31 mouse cellular contexts compared by ENCODE assay signal in the genomic region with DNA sequence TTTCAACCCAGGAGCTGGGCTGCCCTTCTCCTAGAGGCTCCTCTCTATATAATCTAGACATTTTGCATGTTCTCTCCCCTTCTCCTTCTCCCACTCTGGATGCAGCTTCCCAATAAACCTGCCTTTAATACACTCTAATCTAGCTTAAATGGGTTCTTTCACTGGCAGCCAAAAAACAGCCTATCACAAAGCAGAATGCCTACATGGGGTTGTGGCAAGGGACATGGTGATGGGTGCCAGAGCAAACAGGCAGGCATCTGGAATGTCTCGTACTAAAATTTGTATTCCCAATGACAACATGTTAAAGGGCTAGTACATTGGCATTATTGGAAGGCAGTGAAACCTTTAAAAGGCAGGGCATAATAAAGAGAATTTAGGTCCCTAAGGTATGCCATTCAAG.
"Had no signal": no experiment of that assay in that cellular context is flagged by ENCODE, and none has a peak within 500 bp of the region (broad histone marks: within the 10 kb centered on the region; RNA-seq: fewer than 3 reads in every experiment).

No protein-coding gene starts in this region.

- DNase-seq: left cerebral cortex, postnatal 4 days; liver; liver, embryonic 13.5 days; liver, postnatal 0 days; lung, adult 18-20 months; lung, adult 2 months; lung, embryonic 14.5 days; lung, postnatal 10 days; lung, postnatal 14 days; lung, postnatal 36 days; lung, postnatal 4 days; midbrain, embryonic 14.5 days had no signal

- ATAC-seq: liver, postnatal 0 days; lung, postnatal 0 days; midbrain, embryonic 13.5 days; midbrain, embryonic 15.5 days; midbrain, embryonic 16.5 days had no signal

- H3K27me3 ChIP-seq: limb, embryonic 12.5 days; limb, embryonic 13.5 days; limb, embryonic 15.5 days; liver, embryonic 13.5 days; liver, embryonic 15.5 days; lung, embryonic 15.5 days; megakaryocyte, embryonic 14.5 days; midbrain, embryonic 12.5 days; midbrain, embryonic 13.5 days; midbrain, embryonic 15.5 days; neural tube, embryonic 12.5 days had no signal

- H3K4me2 ChIP-seq: limb, embryonic 12.5 days; limb, embryonic 13.5 days; limb, embryonic 15.5 days; liver, embryonic 11.5 days; liver, embryonic 13.5 days; liver, embryonic 15.5 days; lung, embryonic 14.5 days; lung, embryonic 15.5 days; midbrain, embryonic 11.5 days; midbrain, embryonic 12.5 days; midbrain, embryonic 13.5 days; midbrain, embryonic 15.5 days; neural tube, embryonic 12.5 days had no signal

- H3K9me3 ChIP-seq: limb, embryonic 10.5 days; limb, embryonic 12.5 days; limb, embryonic 13.5 days; limb, embryonic 15.5 days; liver, embryonic 13.5 days; liver, embryonic 15.5 days; lung, embryonic 15.5 days; megakaryocyte, embryonic 14.5 days; midbrain, embryonic 10.5 days; midbrain, embryonic 12.5 days; midbrain, embryonic 13.5 days; midbrain, embryonic 15.5 days; neural tube, embryonic 12.5 days had no signal

- H3K4me1 ChIP-seq: limb, embryonic 10.5 days; limb, embryonic 12.5 days; limb, embryonic 13.5 days; limb, embryonic 15.5 days; liver, embryonic 13.5 days; liver, embryonic 15.5 days; lung, embryonic 15.5 days; megakaryocyte, embryonic 14.5 days; midbrain, embryonic 10.5 days; midbrain, embryonic 12.5 days; midbrain, embryonic 13.5 days; midbrain, embryonic 15.5 days; neural tube, embryonic 12.5 days had no signal

- H3K4me3 ChIP-seq: limb, embryonic 10.5 days; limb, embryonic 12.5 days; limb, embryonic 13.5 days; limb, embryonic 15.5 days; liver, embryonic 13.5 days; liver, embryonic 15.5 days; lung, embryonic 15.5 days; megakaryocyte, embryonic 14.5 days; midbrain, embryonic 10.5 days; midbrain, embryonic 12.5 days; midbrain, embryonic 13.5 days; midbrain, embryonic 15.5 days; myocyte; neural tube, embryonic 12.5 days had no signal

- H3K9ac ChIP-seq: limb, embryonic 12.5 days; limb, embryonic 13.5 days; limb, embryonic 15.5 days; liver, embryonic 13.5 days; liver, embryonic 14.5 days; liver, embryonic 15.5 days; liver, postnatal 0 days; lung, embryonic 14.5 days; lung, embryonic 15.5 days; midbrain, embryonic 12.5 days; midbrain, embryonic 13.5 days; midbrain, embryonic 15.5 days; neural tube, embryonic 12.5 days had no signal

- H3K27ac ChIP-seq: limb, embryonic 10.5 days; limb, embryonic 12.5 days; limb, embryonic 13.5 days; limb, embryonic 15.5 days; liver, embryonic 13.5 days; liver, embryonic 14.5 days; liver, embryonic 15.5 days; lung, embryonic 15.5 days; macrophage; midbrain, embryonic 10.5 days; midbrain, embryonic 12.5 days; midbrain, embryonic 13.5 days; midbrain, embryonic 15.5 days; neural tube, embryonic 12.5 days had no signal
